Mouse (Mus musculus): ENCODE data around the gene Hmx3.

GRCm38 (mm10) chr7:131546423-131546822, 3.8 kb downstream of the Hmx3 start:
- TF ChIP-seq POLR2A (IDR thresholded peaks at IDR 0.05; ENCODE audit: control insufficient read depth, extremely low read depth, insufficient read depth, low read length, poor library complexity) (no peak), CTCF (IDR thresholded peaks at IDR 0.05; ENCODE audit: borderline replicate concordance, control insufficient read depth, extremely low read depth, insufficient read depth, low read length, poor library complexity) (no peak)

All from thymus, adult 2 months (tissue).